Mouse (Mus musculus): ENCODE measurements around the gene Slc30a1.

Slc30a1 gene

GRCm38 (mm10) chr1:191945756-191946155 is 39.2 kb downstream of the Slc30a1 start:
- no peak for DNase-seq

GRCm38 (mm10) chr1:191946261-191946660 is 39.7 kb downstream of the Slc30a1 start:
- DNase-seq, result no peak

- no peak for DNase-seq
Observed at GRCm38 (mm10) chr1:191946835-191947234, 40.3 kb downstream of the Slc30a1 start.

GRCm38 (mm10) chr1:191947796-191948195 is 41.2 kb downstream of the Slc30a1 start:
- DNase-seq, result no peak

- DNase-seq, result no peak
Observed at GRCm38 (mm10) chr1:191948600-191948999, 42.0 kb downstream of the Slc30a1 start.

- no peak for DNase-seq
Observed at GRCm38 (mm10) chr1:191950611-191951010, 44.0 kb downstream of the Slc30a1 start.

GRCm38 (mm10) chr1:191952733-191953335 is 46.3 kb downstream of the Slc30a1 start:
- DNase-seq, result no peak

- no peak for DNase-seq
Observed at GRCm38 (mm10) chr1:191955101-191955500, 48.5 kb downstream of the Slc30a1 start.

GRCm38 (mm10) chr1:191956261-191956660 is 49.7 kb downstream of the Slc30a1 start:
- DNase-seq, result no peak

- DNase-seq, result peak; percentile 20 to 22
Observed at GRCm38 (mm10) chr1:191956871-191957270, 50.3 kb downstream of the Slc30a1 start.

- DNase-seq, result peak in 1 of 2 experiments; percentile 15
Observed at GRCm38 (mm10) chr1:191957321-191957720, 50.8 kb downstream of the Slc30a1 start.

- no peak for DNase-seq
Observed at GRCm38 (mm10) chr1:191960946-191961345, 54.4 kb downstream of the Slc30a1 start.
